Mouse (Mus musculus) kidney, postnatal 10 days (tissue): ENCODE data around the gene Nrip3.

Experiments
- DNase-seq: peaks from one replicate; pipeline ENCODE4 v3.0.0; 2021; ENCODE audit warnings: mixed read lengths

The Nrip3 gene

DNA sequence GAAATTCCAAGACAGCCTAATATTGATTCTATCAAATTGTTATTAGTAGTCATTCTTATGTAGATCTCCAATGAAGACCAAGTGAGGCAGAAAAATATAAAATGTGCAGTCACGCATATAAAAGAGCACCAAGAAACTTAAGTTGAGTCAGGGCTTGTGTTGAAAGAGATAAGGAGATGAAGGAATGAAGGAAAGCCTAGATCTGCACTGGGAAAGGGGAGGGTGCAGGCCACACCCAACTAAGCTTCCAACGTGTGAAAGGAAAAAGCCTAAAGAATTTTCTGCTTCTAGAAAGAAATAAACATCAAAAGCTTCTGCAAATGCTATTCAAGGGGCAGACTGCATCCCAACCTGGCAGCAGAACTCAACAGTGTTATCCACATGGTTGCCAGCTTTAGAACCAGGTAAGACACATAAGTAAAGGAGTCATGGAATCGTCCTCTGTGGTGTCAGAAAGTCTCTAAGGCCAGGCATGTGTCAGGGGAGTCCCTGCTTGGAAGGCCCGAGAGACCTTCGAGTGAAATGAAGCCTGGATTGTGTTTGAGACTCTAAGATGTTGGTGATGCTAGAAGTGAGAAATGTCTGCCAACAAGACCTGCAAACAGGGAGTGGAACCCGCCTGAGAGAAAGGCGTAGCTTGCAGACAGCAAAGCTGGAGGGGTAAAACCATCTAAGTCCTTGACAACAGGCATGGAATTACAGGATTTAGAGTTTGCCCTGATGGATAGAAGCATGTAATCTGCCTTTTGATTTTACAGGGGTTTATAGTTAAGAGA, 14.1 kb downstream of the Nrip3 start:
- DNase-seq = no peak

DNA sequence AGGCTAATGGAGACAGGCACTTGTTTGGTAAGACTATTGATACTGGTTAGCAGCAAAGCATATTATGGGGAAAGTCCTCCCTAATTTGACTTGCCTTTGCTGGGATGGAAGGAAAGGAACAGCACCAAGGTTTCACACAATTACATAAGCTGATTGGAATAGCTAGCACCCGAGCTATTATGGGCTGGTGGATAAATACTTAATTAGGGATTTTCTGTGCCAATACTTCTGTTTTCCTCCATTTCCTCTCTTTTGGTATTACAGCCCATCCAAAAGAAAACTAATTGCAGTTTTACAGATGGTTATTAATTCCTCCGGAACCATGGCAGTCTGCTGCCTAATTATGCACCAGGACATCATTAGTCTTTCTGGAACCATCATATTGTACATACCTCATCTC, 17.8 kb downstream of the Nrip3 start:
- DNase-seq = no peak

DNA sequence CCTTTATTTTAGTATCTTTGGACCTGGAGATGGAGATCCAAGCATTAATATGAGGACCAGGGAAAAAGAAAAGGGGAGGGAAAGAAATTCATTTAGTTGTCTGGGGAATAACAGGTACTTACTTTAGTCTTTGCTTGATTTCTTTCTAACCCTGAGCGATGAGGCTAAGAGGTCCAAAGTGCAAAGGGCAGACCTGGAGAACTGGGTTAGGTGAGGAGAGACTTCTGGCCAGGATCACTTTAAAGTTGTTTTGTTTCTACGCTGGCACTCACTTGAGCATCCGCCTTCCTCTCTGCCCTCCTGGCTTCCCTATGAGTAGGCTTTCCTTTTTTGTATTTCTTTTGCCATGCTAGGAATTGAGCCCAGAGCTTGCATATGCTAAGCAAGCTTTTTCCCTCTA, 25.5 kb downstream of the Nrip3 start:
- DNase-seq = no peak

DNA sequence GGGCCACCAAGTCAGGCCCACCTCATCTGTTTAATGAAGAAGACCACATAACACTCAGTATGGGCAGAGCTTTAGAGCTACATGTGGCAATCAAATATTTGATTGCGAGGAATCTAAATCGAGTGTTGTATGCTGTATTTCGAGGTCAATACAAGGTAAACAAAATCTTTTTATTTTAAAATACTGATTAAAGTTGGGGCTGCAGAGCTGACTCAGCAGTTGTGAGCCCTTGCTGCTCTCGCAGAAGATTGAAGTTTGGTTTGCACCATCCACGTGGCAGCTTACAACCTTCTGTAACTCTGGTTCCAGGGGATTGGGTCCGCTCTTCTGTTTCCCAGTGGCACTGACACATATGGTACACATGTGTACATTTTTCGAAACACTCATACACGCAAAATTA, 27.8 kb downstream of the Nrip3 start:
- DNase-seq = no peak

DNA sequence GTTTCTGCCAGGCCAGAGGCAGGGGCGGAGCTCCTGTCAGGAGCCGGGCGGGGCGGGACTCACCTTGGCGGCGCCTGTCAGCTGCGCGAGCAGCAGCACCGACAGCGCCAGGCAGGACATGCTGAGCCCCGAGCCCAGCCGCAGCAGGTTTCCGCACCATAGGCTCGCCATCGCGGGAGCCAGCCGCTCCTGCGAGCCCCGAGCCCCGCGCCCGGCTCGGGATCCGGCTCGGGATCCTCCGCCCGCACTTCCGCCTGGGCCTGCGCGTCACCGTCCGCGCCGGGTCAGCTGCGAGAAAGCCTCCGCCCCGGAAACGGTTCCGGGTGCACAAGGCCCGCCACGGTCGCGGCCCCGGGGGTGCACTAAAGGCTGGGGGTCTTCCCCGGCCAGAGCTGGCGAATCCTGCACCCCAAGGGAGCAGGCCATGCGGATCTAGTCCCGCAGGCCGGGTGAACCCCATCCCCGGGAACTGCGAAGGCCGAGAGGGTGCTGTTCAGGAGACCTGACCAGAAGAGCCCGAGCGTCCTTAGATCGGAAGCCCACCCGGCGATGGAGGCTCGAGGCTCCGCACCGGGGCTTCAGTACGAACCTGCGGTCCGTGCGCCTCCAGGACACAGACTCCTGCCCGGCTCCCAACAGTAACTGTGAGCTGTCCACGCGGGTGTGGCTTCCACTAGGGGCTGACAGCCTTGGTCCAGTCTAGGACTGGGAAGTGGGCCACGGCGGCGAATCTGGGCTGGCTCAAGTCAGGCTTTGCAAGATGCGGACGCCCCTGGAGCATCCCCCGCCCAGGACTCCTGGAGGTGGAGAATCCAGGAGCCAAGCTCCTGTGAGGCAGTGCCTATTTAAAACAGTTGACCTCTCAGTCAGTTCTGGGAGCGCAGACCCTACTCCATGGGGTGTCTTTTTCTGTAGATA, 29.6 kb downstream of the Nrip3 start, which contains the start of gene Tmem9b:
TSS of gene Tmem9b (minus strand) at position 868 of the 918 bp plus-strand sequence.
- peak; percentile 91 for DNase-seq

DNA sequence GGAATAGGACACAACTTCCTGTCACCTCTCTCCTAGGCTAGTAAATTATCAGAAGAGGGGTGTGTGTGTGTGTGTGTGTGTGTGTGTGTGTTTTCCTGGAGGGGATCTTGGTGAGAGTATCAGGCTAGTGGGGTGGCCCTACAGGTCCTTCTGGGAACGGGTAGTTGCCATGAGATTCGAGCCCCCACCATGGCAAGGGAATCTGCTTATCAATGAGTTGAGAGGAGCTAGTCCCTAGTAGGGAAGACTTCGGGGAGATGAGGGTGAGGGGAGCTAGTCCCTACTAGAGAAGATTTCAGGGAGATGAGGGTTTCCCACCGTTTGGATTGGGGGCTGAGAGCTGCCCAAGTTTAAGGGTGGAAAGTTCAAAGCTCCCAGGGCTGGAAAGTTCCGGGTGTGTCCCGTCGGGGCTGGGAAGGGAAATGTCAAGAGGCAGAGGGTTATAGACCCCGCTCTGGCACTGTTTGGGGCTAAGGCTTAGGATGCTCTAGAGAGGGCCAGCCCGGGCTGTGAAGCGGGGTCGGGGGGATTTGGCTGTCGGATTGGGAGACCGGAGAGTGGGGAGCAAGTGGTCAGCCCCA, 30.3 kb downstream of the Nrip3 start:
- peak; percentile 32 for DNase-seq

DNA sequence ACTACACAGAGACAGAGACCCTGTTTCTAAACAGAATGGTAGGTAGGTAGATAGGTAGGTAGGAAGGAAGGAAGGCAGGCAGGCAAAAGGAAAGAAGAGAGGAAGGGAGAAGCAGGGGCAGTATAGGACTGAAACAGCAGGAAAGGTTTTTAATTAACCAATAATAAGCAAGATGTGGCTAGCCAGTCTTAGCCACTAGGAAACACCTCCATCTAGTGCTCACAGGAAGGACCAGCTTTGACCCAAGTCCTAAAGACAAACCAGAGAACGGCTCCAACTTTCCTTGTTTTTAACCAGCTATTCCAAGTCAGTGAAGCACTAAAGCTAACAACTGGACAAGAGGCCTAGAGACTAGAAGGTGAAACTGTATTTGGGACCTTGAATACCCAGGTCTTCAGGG, 34.1 kb downstream of the Nrip3 start:
- DNase-seq = no peak

DNA sequence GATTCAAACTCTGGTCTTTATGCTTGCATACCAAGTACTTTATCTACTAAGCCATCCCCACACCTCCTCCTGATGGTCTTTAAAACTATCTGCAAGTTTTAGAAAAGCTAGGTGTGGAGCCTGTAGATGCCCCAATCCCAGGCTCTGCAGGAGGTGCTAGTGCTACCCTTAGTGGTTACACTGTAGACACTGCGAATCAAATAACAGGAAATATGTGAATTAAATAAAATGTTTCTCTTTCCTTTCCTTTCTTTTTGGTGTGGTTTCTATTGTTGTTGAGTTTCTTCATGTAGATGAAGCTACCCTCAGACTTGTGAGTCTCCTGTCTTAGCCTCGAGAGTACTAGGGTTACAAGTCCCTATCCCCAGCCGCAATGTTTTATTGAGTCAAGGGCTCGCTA, 40.1 kb downstream of the Nrip3 start:
- DNase-seq = no peak

DNA sequence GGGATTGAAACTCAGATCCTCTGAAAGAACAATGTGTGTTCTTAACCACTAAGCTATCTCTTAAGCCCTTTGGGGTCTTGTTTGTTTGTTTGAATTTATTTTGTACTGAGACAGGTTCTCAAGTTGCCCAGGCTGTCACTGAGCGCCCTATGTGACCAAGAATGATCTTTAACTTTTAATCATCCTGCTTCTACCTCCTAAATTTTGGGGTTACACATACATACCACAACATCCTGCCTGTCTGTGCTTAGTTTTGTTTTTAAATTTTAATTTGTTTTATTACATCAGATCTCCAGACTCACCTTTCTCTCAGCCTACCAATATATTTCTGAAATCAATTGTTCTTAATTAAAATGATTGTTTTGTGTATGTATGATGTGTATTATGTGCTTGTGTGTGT, 40.8 kb downstream of the Nrip3 start:
- no peak for DNase-seq

DNA sequence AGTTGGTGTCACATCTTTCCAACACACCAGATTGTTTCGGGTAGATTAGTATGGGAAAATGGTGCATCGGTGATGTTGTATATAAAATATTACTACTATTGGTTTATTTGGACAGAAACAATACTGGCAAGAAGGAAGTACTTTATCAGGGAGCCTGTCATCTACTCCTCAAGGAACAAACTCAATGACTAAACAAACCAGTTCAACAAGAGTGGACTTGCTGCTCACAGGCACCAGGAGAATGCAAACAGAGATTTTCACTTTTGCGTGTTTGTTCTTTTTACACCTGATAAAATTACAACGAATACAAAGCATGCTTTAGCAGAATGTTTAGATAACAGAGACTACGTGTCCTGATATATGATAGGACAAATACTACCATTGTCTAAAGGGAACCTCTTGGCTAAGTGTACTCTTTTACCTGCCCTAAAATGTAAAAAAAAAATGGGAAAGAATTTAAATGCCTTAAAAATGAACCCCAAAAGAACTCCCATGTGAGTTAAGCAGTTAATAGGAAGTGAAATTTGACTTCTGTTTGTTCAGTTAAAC, 41.9 kb downstream of the Nrip3 start:
- no peak for DNase-seq

DNA sequence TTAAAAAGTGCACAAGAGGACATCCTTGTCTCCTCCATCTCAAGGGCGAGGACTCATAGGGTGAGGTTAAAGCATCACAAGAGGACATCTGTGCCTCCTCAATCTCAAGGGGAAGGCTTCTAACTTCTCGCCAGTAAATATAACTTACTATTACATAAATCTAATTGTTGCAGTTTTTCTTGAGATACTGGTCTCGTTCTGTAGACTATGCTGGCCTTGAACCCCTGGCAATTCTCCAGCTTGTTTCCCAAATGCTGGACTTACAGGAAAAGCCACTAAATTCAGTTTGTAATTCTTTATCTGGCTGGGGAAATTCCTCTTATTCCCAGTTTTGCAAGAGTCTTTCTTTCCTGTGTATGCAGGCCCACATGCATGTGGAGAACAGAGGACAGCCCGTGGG, 47.0 kb downstream of the Nrip3 start:
- peak; percentile 77 for DNase-seq

DNA sequence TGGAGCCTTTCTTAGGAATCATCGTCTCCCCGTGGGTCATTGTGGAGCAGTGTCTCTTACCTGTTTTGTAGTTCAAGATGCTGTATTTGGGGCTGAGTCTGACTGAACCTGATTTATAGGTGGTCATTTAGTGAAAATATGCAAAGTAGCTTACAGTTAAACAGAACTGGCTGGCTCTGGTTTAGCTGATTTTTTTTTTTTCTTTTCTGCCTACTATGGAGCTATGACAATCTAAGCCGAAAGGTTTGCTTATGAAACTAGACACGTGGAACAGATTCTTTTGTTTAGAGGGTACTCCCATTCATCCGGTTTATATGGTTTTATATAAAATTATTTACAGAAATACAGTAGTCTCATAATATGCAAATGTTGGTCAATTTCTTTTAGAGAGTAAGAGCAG, 50.2 kb downstream of the Nrip3 start, which contains the start of gene Ascl3:
TSS of gene Ascl3 (minus strand) at position 101 of the 400 bp plus-strand sequence.
- no peak for DNase-seq

DNA sequence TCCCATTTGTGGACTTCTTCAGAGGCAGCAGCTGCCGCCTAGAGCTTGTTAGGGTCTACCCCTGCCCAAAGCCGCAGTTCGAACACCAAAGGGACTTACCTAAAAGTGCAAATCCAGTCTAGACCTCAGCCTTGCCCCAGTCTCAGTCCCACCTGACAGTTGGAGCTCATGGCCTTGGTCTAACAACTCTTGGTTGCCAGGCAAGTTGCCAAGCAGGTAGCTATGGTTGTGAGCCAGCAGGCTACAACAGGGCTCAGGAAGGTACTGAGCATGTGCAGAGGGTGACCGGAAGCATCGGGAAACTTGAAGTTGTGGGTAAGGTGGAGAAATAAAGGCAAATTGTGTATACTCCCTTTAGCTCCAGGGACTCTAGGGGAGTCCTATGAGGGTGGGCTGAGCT, 58.1 kb downstream of the Nrip3 start, which contains the start of gene BC051019:
TSS of gene BC051019 (minus strand) at position 154 of the 400 bp plus-strand sequence.
- no peak for DNase-seq

DNA sequence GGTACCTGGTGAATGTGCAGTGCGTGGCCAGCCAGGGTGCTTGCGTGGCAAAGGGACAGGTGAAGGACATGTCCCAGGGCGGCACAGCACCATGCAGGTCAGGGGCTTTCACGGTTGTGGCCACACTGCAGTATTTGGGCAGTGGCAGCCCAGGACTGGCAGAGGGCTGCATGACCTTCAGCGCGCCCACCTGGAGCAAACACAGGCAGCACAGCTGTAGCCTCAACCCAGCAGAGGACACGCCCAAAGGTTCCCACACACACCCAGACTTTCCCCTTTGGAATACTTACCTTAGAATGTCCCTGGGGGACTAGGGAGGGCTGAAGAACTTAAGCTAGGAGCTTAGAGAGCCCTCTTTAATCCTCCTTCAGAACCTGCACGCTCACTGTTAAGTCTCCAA, 58.7 kb downstream of the Nrip3 start:
- DNase-seq = no peak

DNA sequence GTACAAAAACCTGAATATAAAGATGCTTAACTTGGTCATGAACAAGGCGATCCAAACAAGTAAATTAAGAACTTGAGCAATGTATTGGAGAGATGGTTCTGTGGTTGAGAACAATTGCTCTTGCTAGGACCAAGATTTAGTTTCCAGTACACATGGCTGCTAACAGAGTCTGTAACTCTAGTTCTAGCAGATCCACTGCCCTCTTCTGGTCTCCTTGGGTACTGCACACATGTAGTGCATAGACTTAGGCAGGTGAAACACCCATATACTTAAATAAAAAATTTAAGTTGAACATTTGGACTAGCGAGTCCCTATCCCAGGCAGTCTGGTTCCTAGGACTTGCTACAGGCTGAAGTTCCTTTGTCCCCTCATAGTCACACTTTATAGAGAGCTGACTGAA, 59.2 kb downstream of the Nrip3 start:
- peak; percentile 43 for DNase-seq

DNA sequence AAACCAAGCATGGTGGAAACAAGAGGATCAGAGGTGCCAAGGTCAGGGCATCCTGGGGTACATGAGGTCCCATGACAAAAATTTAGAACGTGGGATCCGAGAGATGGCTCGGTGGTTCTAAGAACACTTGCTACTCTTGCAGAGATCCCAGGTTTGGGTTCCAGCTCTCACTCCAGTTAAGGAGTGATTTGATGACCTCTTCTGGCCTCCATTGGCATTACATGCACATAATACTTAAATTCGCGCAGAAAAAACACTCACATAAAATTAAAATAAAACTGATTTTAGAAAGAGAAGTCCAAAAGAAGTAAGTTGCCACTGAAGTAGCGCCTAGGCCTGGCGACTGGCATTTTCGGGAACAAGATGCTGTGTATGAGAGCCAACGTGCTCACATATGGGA, 62.5 kb downstream of the Nrip3 start:
- DNase-seq = peak; percentile 71

DNA sequence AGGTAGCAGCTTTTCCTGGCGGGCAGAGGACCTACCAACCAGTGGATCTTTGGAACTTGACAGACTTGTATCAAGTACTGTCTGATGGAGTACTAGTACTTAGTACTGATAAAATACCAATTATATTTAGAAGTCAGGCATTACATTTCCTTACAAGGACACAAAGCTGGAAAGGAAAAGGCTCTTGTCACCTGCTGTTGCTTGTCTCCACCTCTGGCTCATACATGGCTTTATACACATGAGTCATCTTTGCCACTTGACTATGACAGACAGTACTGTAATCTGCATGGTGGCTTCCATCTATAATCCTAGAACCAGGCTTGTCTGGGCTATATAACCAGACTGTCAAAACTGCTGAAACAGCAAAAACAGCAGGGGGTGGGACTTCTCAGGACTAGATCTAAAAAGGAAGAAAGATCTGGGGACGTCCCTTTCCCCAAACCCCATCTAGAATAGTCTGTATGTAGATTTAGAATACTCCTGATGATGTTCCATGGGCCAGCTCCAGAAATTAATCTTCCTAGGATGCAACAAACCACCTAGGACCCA, 68.3 kb downstream of the Nrip3 start:
- no peak for DNase-seq

DNA sequence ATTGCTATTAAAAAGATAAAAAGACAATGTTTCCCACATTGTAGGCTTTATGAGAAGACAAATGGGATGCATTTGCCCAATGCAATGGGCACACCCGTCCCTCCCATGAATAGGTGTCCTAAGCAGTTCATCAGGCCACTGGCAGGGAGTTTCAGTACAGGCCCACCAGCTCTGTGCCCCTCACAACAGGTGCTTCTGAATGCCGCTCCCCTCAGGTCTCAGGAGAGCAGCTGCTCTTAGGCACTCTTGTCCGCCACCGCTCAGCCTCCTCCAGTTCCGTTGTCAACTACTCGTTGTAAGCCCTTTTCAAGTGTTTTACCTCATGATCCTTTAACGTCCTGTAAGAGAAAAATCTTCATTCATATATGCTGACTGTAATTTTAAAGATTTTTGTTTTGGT, 69.6 kb downstream of the Nrip3 start:
- no peak for DNase-seq

DNA sequence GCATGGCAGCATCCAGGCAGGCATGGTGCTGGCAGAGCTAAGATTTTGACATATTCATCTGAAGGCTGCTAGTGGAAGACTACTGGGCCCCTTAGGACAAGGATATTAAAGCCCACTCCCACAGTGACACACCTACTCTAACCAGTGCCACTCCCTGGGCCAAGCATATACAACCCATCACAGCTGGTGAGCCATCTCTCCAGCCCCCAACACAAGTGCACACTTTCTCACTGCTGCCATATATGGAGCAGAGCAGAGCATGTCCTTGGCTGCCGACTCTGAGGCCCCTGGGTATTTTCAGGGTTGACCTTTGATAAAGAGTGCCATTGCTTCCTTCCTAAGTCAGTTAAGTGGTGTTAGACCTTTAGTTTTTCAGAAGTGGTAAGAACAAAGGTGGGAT, 71.8 kb downstream of the Nrip3 start:
- DNase-seq = no peak

DNA sequence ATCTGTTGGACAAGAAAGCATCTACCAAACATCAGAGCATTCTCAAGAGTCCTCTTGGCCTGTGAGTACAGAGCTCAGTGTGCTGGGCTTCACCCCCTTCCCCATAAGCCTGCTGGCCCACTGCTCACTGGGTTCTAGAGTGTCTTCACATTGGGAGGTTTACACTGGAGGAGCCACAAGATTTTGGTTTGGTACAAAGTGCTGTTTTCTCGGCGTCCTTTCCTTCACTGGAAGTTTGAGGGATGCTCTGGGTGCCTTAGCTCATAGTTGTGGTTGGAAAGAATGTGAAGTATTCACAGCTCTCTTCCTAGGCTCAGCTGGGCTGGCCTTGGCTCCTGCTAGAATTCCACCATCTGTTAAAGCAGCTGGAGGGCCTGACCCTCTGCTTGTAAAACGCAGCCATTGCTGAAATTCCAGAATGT, 72.9 kb downstream of the Nrip3 start:
- DNase-seq = peak; percentile 78
